Mouse (Mus musculus): ENCODE data around the gene Prss47. TPM values are rescaled to one million over a fixed set of nuclear protein-coding genes. Genes with fewer than 3 reads are reported as not detected.
A peak's percentile ranks its signal among the peaks of the same experiment; 100 is the strongest.

Gene Prss47
- not detected in 2 replicates for polyA plus RNA-seq (2012; rRNA removed)

DNA sequence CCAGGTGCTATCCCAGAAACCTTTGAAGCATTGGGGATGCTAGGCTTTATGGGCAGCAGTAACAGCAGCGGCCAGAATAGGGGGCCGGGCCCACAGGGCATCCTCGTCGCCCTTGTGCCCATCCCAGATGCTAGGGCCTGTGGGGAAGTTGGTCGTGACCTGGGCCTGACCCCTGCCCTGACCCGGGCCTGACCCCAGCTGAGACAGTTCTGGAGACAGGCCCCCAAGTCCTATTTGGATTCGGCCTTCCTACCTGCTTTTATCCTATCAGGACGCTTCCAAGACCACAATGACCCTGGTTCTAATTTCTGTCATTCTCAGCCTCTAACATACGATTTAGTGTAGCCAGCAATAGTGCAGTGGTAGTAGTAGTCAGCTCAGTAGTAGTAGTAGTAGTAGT lies at the start of gene Prss47:
Gene Prss47, minus strand, starts transcription at position 101 of the 400 bp plus-strand sequence.
- no peak for DNase-seq (ENCODE audit: extremely low spot score in 1 of 2, low spot score in 1 of 2)

- DNase-seq (ENCODE audit: extremely low spot score in 1 of 2, low spot score in 1 of 2): no peak
These were observed 48.7 kb upstream of the Prss47 start for GRCm38 (mm10) chr13:65101232-65101631.

- no peak for DNase-seq (ENCODE audit: extremely low spot score in 1 of 2, low spot score in 1 of 2)
These were observed 48.1 kb upstream of the Prss47 start for GRCm38 (mm10) chr13:65100678-65101077.

DNA sequence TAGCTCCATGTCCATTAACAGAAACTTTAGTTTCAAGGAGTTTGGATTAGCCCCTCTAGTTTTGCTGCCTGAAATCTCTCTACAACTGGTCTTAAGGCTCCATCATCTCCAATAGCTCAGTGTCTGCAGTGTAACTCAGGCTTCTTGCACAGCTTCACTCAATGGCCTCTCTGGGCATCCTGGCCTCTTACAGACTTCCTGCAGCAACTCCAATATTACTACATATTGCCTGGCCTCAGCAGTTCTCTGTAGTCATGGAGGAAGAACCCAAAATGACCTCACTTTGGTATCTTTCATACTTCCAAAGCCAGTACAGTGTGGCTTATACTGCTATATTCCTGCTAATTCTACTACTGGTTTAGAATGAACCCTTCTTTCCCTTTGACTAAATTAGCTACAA lies 44.5 kb upstream of the Prss47 start:
- no peak for DNase-seq (ENCODE audit: extremely low spot score in 1 of 2, low spot score in 1 of 2)

- no peak for DNase-seq (ENCODE audit: extremely low spot score in 1 of 2, low spot score in 1 of 2)
These were observed 43.4 kb upstream of the Prss47 start for GRCm38 (mm10) chr13:65095923-65096322.

- no peak for DNase-seq (ENCODE audit: extremely low spot score in 1 of 2, low spot score in 1 of 2)
These were observed 17.4 kb upstream of the Prss47 start for GRCm38 (mm10) chr13:65069969-65070368.

DNA sequence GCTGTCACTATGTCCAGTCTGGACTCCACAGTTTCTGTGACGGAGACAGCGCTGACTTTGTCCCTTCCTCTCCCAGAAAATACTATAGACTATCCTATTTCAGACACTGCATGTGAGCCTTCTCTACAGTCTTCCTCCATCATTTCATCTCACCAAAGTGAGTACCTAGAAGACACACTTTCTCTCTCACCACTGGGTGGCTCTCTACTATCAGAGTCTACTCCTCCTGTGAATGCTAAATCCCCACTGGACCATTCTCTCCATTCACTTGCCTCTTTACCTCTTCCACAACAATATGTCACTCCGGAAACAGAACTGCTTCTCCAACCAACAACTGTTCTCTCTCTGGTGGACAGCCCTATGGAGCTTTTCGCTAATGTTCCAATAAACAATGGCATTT lies 17.5 kb downstream of the Prss47 start:
- peak in 1 of 2 experiments; percentile 2 for DNase-seq (ENCODE audit: extremely low spot score in 1 of 2, low spot score in 1 of 2)

DNA sequence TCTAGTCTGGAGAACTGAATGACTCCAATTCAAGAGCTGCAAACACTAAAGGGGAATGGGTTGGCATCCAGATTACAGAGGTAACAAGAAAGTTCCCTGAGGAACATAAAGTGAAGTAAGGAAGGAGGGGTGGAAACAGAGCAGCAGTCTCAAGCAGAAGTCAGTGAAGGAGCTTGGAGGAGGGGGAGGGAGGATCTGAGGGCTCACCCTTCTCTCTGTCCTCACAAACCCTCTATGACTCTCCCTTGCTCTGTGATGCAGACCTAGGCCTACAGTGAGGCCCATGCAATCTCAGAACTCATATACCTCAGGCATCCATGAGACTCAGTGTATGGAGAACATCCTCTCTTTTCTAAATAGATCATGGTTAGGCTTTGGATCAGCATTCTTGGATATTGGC lies 19.8 kb downstream of the Prss47 start, which contains the start of gene Spata31d1c:
Gene Spata31d1c, plus strand, starts transcription at position 301 of the 400 bp plus-strand sequence.
- no peak for DNase-seq (ENCODE audit: extremely low spot score in 1 of 2, low spot score in 1 of 2)

DNA sequence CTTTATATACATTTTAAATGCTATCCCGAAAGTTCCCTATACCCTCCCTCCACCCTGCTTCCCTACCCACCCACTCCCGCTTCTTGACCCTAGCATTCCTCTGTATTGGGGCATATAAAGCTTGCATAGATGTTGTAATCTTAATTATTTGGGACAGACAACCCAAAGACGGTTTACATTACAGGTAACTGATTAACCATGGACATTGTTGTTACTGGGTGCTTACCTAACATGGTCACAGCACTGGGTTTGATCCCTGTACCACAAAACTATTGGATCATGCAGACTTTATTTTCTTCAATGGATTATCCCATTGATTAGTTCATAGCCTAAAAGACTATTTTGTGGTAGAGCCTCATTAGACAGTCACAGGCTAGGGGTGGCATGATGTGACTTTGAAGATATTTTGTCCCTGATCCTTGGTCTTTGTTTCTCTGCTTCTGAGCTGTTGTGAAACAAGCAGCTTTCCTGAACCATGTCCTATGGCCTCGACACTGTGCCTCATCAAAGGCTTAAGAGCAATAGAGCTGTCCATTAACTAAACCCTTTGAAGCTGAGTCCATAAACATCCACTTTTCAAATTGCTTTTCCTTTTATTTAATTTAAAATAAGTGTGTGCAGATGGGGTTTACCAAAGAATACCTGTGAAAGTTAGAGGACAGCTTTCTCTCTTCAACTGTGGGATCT lies 41.4 kb downstream of the Prss47 start:
- DNase-seq (ENCODE audit: extremely low spot score in 1 of 2, low spot score in 1 of 2): no peak

DNA sequence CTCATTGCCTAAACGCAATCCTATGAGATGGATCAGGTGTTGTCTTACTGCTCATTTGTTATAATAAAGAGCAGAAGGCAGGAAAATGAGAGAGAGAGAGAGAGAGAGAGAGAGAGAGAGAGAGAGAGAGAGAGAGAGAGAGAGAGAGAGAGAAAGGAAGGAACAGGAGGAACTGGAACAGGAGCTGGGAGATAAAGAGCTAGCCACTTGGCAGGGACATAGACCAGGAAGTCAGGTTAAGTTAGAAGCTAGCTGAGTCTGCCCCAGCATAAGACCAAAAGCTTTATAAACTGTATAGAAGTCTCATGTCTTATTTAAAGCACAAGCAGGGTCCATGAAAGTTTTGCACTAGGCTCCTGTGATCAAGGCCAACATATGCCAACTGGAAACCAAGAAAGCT lies 44.6 kb downstream of the Prss47 start:
- DNase-seq (ENCODE audit: extremely low spot score in 1 of 2, low spot score in 1 of 2): no peak

DNA sequence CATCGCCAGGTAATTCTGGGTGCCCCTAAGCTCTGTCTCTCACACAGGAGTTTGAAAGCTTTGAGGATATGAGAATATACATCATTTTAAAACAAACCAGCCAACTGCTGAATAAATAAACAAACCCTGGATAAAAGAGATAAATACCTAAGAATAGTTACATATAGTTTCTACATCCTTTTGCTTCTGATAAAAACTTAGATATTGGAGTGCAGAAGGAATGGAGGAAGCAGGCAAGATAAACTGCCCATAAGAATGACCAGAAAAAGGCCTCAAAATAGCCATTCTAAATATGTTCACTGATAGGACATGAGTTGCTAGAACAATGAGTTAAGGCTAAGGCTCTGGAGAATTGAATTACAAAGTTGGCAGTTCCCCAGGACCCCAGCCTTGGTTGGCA lies 45.8 kb downstream of the Prss47 start:
- DNase-seq (ENCODE audit: extremely low spot score in 1 of 2, low spot score in 1 of 2): no peak

DNA sequence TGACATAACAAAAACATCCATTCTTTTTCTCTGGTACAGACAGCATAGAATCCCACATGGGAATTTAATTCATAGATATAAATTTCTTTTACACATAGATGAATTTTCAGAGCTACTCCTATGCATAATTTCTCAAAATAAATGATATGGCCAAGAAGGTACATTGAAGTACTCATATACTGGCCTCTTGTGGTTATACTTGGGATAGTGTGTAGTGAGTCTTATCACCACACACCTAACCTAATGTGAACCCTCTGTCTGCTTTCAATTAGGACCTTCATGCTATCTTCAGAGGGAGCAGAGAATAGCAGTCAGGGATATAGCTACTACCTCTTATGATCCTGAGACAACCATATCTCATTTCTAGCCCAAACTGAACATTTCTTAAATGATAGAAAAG lies 47.1 kb downstream of the Prss47 start:
- DNase-seq (ENCODE audit: extremely low spot score in 1 of 2, low spot score in 1 of 2): peak in 1 of 2 experiments; percentile 2

Other genes with a start within 250 kb of the Prss47 start
- gene Cntnap3, start 148.8 kb downstream of the Prss47 start, polyA plus RNA-seq (2012; rRNA removed): 6.1 and 8.5 TPM in 2 replicates
- gene Spata31, start 135.4 kb downstream of the Prss47 start, polyA plus RNA-seq (2012; rRNA removed): not detected in 2 replicates
- gene Spata31d1c, start 19.7 kb downstream of the Prss47 start, polyA plus RNA-seq (2012; rRNA removed): not detected in 2 replicates
- gene Mfsd14b, start 60.2 kb upstream of the Prss47 start, polyA plus RNA-seq (2012; rRNA removed): 28.6 and 31.4 TPM in 2 replicates
- gene Olfr465-ps1, start 85.3 kb upstream of the Prss47 start, polyA plus RNA-seq (2012; rRNA removed): not detected in 2 replicates
- gene Olfr466, start 97.5 kb upstream of the Prss47 start, polyA plus RNA-seq (2012; rRNA removed): not detected in 2 replicates
- gene Nlrp4f, start 153.2 kb upstream of the Prss47 start, polyA plus RNA-seq (2012; rRNA removed): 0.06 and 0.28 TPM in 2 replicates
- gene Gm10775, start 206.8 kb upstream of the Prss47 start, polyA plus RNA-seq (2012; rRNA removed): 0.71 and 0.86 TPM in 2 replicates
- 47.6 and 54.1 TPM in 2 replicates for gene Zfp369, start 226.1 kb upstream of the Prss47 start, polyA plus RNA-seq (2012; rRNA removed)